Mouse (Mus musculus): ENCODE data around the gene Syp. TPM values are rescaled to one million over a fixed set of nuclear protein-coding genes. Genes with fewer than 3 reads are reported as not detected.

Gene Syp
- total RNA-seq, 1 experiment from 2014 or later: 41.0 TPM

Other genes starting within 250 kb of the Syp start
- gene Foxp3, start 64.8 kb upstream of the Syp start, total RNA-seq (2021): 0.48 and 1.1 TPM in 2 replicates
- 3.0 and 4.1 TPM in 2 replicates for gene Ppp1r3f, start 64.2 kb upstream of the Syp start, total RNA-seq (2021)
- 17.7 and 20.7 TPM in 2 replicates for gene Ccdc22, start 33.0 kb upstream of the Syp start, total RNA-seq (2021)
- gene Cacna1f, start 31.4 kb upstream of the Syp start, total RNA-seq (2021): not detected in 2 replicates
- 16.0 and 19.8 TPM in 2 replicates for gene Prickle3, start 18.8 kb downstream of the Syp start, total RNA-seq (2021)
- gene Plp2, start 32.9 kb downstream of the Syp start, total RNA-seq (2021): 75.2 and 76.6 TPM in 2 replicates
- gene Magix, start 42.8 kb downstream of the Syp start, total RNA-seq (2021): 4.2 and 5.1 TPM in 2 replicates
- 45.4 and 47.9 TPM in 2 replicates for gene Gpkow, start 58.7 kb downstream of the Syp start, total RNA-seq (2021)
- gene Wdr45, start 75.9 kb downstream of the Syp start, total RNA-seq (2021): 51.1 and 57.3 TPM in 2 replicates
- gene Gm45208, start 83.8 kb downstream of the Syp start, total RNA-seq (2021): 0.52 TPM in 1 of 2 replicates, not detected in the other
- gene Praf2, start 90.0 kb downstream of the Syp start, total RNA-seq (2021): 11.1 and 11.8 TPM in 2 replicates
- gene Ccdc120, start 112.4 kb downstream of the Syp start, total RNA-seq (2021): 4.2 TPM in 2 replicates
- gene Tfe3, start 124.1 kb downstream of the Syp start, total RNA-seq (2021): 41.0 and 45.4 TPM in 2 replicates
- 49.0 and 56.4 TPM in 2 replicates for gene Gripap1, start 151.3 kb downstream of the Syp start, total RNA-seq (2021)
- 0.93 and 1.3 TPM in 2 replicates for gene Kcnd1, start 183.8 kb downstream of the Syp start, total RNA-seq (2021)
- gene Otud5, start 202.9 kb downstream of the Syp start, total RNA-seq (2021): 62.4 and 64.8 TPM in 2 replicates
- gene Pim2, start 239.8 kb downstream of the Syp start, total RNA-seq (2021): 7.4 and 9.8 TPM in 2 replicates
- 33.4 and 38.0 TPM in 2 replicates for gene Slc35a2, start 245.6 kb downstream of the Syp start, total RNA-seq (2021)

Data from adrenal gland, postnatal 14 days (tissue).